Mouse (Mus musculus): Measurements from ENCODE around the gene Gm20838. TPM values are rescaled to one million over a fixed set of nuclear protein-coding genes. Genes with fewer than 3 reads are reported as not detected.
"Not testable (repeated sequence)": the region's sequence is repeated elsewhere in the genome, so short reads cannot be mapped to it uniquely, and the experiment has no call there.

Gm20838 gene
- not detected for total RNA-seq (2022)

GRCm38 (mm10) chrY:33543064-33543463 lies at the start of gene Gm20838:
TSS of gene Gm20838 (minus strand) at chrY:33543164.
- not testable (repeated sequence) for DNase-seq (ENCODE audit: low spot score in 2 of 2)

All from gastrocnemius, adult 8-10 months (tissue).